Mouse (Mus musculus) liver, embryonic 14.5 days (tissue): ENCODE results near the gene Ntn4. TPM values are rescaled to one million over a fixed set of nuclear protein-coding genes. Genes with fewer than 3 reads are reported as not detected.

Source experiments
- ATAC-seq: fragments of 200-750 bp; cut with Nextera tagmentation; 2 replicates; pipeline ENCODE4 v1.8.0; 2017; ENCODE audit warnings: moderate number of reproducible peaks, mild to moderate bottlenecking, moderate library complexity; ENCODE audit not compliant: insufficient read depth
- DNase-seq, 3 experiments: peaks; one replicate each; pipeline ENCODE4 v3.0.0-alpha.2; 2012 to 2013; ENCODE audit warnings: low read depth in 3 of 3, low spot score in 3 of 3
- H3K27ac ChIP-seq: fragments of 300-500 bp; sonication (generic); 2 replicates; pipeline ENCODE4 v1.5.1; 2014; ENCODE audit warnings: moderate library complexity, mild to moderate bottlenecking, control low read depth, inconsistent platforms
- H3K27me3 ChIP-seq: fragments of 300-500 bp; sonication (generic); 2 replicates; pipeline ENCODE4 v1.6.1; 2014; ENCODE audit warnings: mild to moderate bottlenecking, low read length, moderate library complexity; ENCODE audit not compliant: control insufficient read depth, insufficient read depth
- H3K36me3 ChIP-seq: fragments of 300-500 bp; sonication (generic); replicated peaks from 2 replicates; pipeline ENCODE4 v1.6.1; 2014; ENCODE audit warnings: low read depth; ENCODE audit not compliant: control insufficient read depth, insufficient read depth
- H3K4me1 ChIP-seq, 2 experiments: fragments of 200-500 bp in 1 of 2; fragments of 300-500 bp in 1 of 2; sonication (generic) in 1 of 2; replicated peaks; 2 replicates each; pipeline ENCODE4 v1.6.1; 2012 to 2014; ENCODE audit warnings: antibody characterized with exemption in 1 of 2, inconsistent platforms in 1 of 2, low read length in 1 of 2; ENCODE audit not compliant: control insufficient read depth in 2 of 2, insufficient read depth in 2 of 2
- H3K4me2 ChIP-seq: fragments of 300-500 bp; sonication (generic); 2 replicates; pipeline ENCODE4 v1.6.1; 2014; ENCODE audit warnings: low read depth, mild to moderate bottlenecking, control low read depth, moderate library complexity
- H3K4me3 ChIP-seq, 2 experiments: fragments of 200-500 bp in 1 of 2; fragments of 300-500 bp in 1 of 2; sonication (generic) in 1 of 2; 2 replicates each; pipeline ENCODE4 v1.5.1; 2012 to 2014; ENCODE audit warnings: low read depth in 2 of 2, low read length in 2 of 2, mild to moderate bottlenecking in 2 of 2, control low read depth in 1 of 2, inconsistent platforms in 1 of 2, moderate library complexity in 1 of 2; ENCODE audit not compliant: insufficient read depth in 1 of 2
- H3K9ac ChIP-seq: fragments of 300-500 bp; sonication (generic); replicated peaks from 2 replicates; pipeline ENCODE4 v1.6.1; 2014; ENCODE audit warnings: mild to moderate bottlenecking, control low read depth, moderate library complexity
- H3K9me3 ChIP-seq: fragments of 300-500 bp; sonication (generic); 2 replicates; pipeline ENCODE4 v1.6.1; 2016; ENCODE audit warnings: low read length, mixed read lengths; ENCODE audit not compliant: control insufficient read depth
- CTCF ChIP-seq: IDR thresholded peaks from 2 replicates; pipeline ENCODE4 v1.5.1; 2016; ENCODE audit warnings: antibody characterized with exemption, low read depth, control low read depth
- EP300 ChIP-seq: IDR thresholded peaks from 2 replicates; pipeline ENCODE4 v1.6.1; 2016; ENCODE audit warnings: antibody characterized with exemption, low read depth
- WGBS: fragments of 180-500 bp; shearing (Covaris S2); extraction: QIAGEN DNeasy Blood & Tissue Kit; methylation state at CpG from one replicate; pipeline ENCODE4 v1.1.7; 2014; ENCODE audit not compliant: insufficient replicate concordance; 5-methylcytosine and 5-hydroxymethylcytosine counted together
- polyA plus RNA-seq, 2 experiments: library from polyadenylated mRNA; depleted of rRNA in 1 of 2; stranded (reverse) in 1 of 2; unstranded in 1 of 2; fragments of >200 nt; fragmentation: Nextera tagmentation in 1 of 2; extraction: Ambion mirVana in 1 of 2; gene quantifications; 2 replicates each; pipeline versions ENCODE4 v1.2.1 to v1.2.3; 2012 to 2014

Gene Ntn4
- polyA plus RNA-seq, 2 experiments: 0.11 to 0.52 TPM

DNA sequence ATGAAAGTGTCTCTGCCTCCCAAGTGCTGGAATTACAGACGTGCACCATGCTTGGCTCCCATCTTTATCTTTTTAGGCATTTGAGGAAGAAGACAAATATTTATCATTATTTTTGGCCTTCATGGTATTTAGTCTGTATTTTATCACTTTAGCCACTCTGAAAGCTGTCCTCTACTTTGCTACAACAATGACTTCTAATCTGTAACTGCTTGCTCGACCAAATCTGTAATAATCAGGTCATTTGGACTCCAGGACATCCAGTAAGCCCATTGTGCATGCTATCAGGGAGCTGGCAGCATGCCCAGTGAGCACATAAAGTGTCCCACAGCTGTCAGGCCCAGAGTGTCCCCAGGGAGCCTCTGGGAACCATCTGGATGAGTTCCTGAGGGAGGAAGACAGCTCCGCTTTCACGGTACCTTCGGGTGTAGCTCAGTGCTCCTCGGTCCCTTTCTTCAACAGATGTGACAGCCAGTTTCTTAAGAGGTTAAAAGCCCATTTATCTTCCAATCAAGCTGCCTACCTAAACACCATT lies 95.7 kb downstream of the Ntn4 start:
- Histone ChIP-seq H3K27ac (no peak overlapping the region), H3K4me1 (peaks cover 6 to 16% of the 10 kb centered on the region in 2 experiments), H3K36me3 (no peaks in the 10 kb centered on the region), H3K4me3 (no peak overlapping the region), H3K9ac (no peak overlapping the region), H3K9me3 (no peaks in the 10 kb centered on the region), H3K27me3 (no peaks in the 10 kb centered on the region), H3K4me2 (no peak overlapping the region)
- TF ChIP-seq CTCF (no peak), EP300 (no peak)
- no peak for ATAC-seq
- DNase-seq: peak in 1 of 3 experiments; percentile 3
- WGBS: 63% methylated on average over 6 of the region's 6 CpGs

- Histone ChIP-seq H3K9ac (no peak overlapping the region), H3K27me3 (no peaks in the 10 kb centered on the region), H3K9me3 (no peaks in the 10 kb centered on the region), H3K4me1 (peaks cover 2 to 10% of the 10 kb centered on the region in 2 experiments; a peak in 2 of 4 replicates), H3K36me3 (no peaks in the 10 kb centered on the region), H3K4me3 (no peak overlapping the region), H3K4me2 (no peak overlapping the region), H3K27ac (no peak overlapping the region)
- 71% methylated on average over 5 of the region's 5 CpGs for WGBS
- DNase-seq (no peak), ATAC-seq (no peak)
- no peak for TF ChIP-seq CTCF
Measured at GRCm38 (mm10) chr10:93737080-93737479, 96.6 kb downstream of the Ntn4 start.

- Histone ChIP-seq H3K9ac (no peak overlapping the region), H3K4me3 (no peak overlapping the region), H3K27ac (no peak overlapping the region), H3K4me1 (peaks cover 2 to 7% of the 10 kb centered on the region in 2 experiments; a peak in 1 of 4 replicates), H3K27me3 (no peaks in the 10 kb centered on the region), H3K9me3 (no peaks in the 10 kb centered on the region), H3K36me3 (no peaks in the 10 kb centered on the region), H3K4me2 (no peak overlapping the region)
- no peak for ATAC-seq
- TF ChIP-seq CTCF (no peak), EP300 (no peak)
- 72% methylated on average over 14 of the region's 14 CpGs for WGBS
- no peak for DNase-seq
Measured at GRCm38 (mm10) chr10:93741446-93742096, 101.1 kb downstream of the Ntn4 start.

- Histone ChIP-seq H3K4me2 (no peak overlapping the region), H3K27me3 (no peaks in the 10 kb centered on the region), H3K27ac (no peak overlapping the region), H3K4me1 (peaks cover 2 to 7% of the 10 kb centered on the region in 2 experiments; a peak in 1 of 4 replicates), H3K9me3 (no peaks in the 10 kb centered on the region), H3K36me3 (no peaks in the 10 kb centered on the region), H3K4me3 (no peak overlapping the region), H3K9ac (no peak overlapping the region)
- ATAC-seq (no peak), DNase-seq (no peak)
- TF ChIP-seq CTCF (no peak), EP300 (no peak)
- 65% methylated on average over 3 of the region's 3 CpGs for WGBS
Measured at GRCm38 (mm10) chr10:93742097-93742446, 101.6 kb downstream of the Ntn4 start.

DNA sequence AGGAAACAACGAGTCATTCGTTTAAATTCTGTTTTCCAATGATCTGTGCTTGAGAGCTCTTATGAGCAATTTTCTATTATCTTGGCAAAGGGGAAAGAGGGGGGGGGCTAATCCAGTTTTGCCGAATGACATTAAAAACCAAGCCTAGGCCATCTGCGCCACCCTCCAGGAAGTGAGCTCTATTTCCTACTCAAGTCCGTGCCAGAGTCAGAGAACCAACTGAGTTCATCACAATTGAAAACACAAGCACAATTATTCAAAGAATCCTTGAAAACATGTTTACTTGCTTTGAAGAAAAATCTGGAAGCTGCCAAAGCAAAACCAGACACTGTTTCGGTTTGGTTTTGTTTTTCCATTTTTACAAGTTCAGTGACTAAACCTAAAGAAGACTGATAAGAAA lies 102.1 kb downstream of the Ntn4 start:
- no peaks in the 10 kb centered on the region for H3K36me3 ChIP-seq
- H3K4me3 ChIP-seq: no peak overlapping the region
- H3K27me3 ChIP-seq: no peaks in the 10 kb centered on the region
- TF ChIP-seq EP300: no peak
- no peak for TF ChIP-seq CTCF
- ATAC-seq (no peak), DNase-seq (no peak)
- no peak overlapping the region for H3K4me2 ChIP-seq
- H3K4me1 ChIP-seq: peaks cover 2 to 7% of the 10 kb centered on the region in 2 experiments; a peak in 1 of 4 replicates
- 33% methylated on average over 6 of the region's 6 CpGs for WGBS
- no peak overlapping the region for H3K27ac ChIP-seq
- no peak overlapping the region; the same call in 1 of the 2 replicates for H3K9ac ChIP-seq
- H3K9me3 ChIP-seq: no peaks in the 10 kb centered on the region
